Mouse (Mus musculus): Measurements from ENCODE around the gene Ndufb4. TPM values are rescaled to one million over a fixed set of nuclear protein-coding genes. Genes with fewer than 3 reads are reported as not detected.

The Ndufb4 gene
- polyA plus RNA-seq, 1 experiment from 2014 or later, result 49.1 TPM

GRCm38 (mm10) chr16:37665394-37665935 lies 11.2 kb upstream of the Ndufb4 start:
- H3K4me1 ChIP-seq (ENCODE audit: control insufficient read depth, insufficient read depth, low read length), result peaks cover 6% of the 10 kb centered on the region; the same call in 1 of the 2 replicates
- H3K36me3 ChIP-seq (ENCODE audit: control insufficient read depth, insufficient read depth, low read length), result no peaks in the 10 kb centered on the region
- H3K9ac ChIP-seq (ENCODE audit: low read depth, low read length), result no peak overlapping the region
- no peaks in the 10 kb centered on the region for H3K27me3 ChIP-seq (ENCODE audit: control insufficient read depth, insufficient read depth, low read depth, low read length)
- no peak for ATAC-seq
- no peak overlapping the region for H3K4me3 ChIP-seq (ENCODE audit: low read depth, low read length)
- WGBS, result 85% methylated on average over 5 of the region's 5 CpGs
- no peak overlapping the region for H3K27ac ChIP-seq (ENCODE audit: low read length)
- no peak overlapping the region for H3K4me2 ChIP-seq (ENCODE audit: low read length)
- no peaks in the 10 kb centered on the region for H3K9me3 ChIP-seq (replicated peaks; ENCODE audit: control insufficient read depth, low read length, poor library complexity, severe bottlenecking)

- H3K9me3 ChIP-seq (replicated peaks; ENCODE audit: control insufficient read depth, low read length, poor library complexity, severe bottlenecking), result no peaks in the 10 kb centered on the region
- WGBS, result 32% methylated on average over 9 of the region's 9 CpGs
- H3K4me1 ChIP-seq (ENCODE audit: control insufficient read depth, insufficient read depth, low read length), result peaks cover 6% of the 10 kb centered on the region; the same call in 1 of the 2 replicates
- peak overlapping the region; percentile 61 for H3K27ac ChIP-seq (ENCODE audit: low read length)
- peak; percentile 63; the same call in 1 of the 2 replicates for ATAC-seq
- H3K27me3 ChIP-seq (ENCODE audit: control insufficient read depth, insufficient read depth, low read depth, low read length), result no peaks in the 10 kb centered on the region
- no peak overlapping the region for H3K4me3 ChIP-seq (ENCODE audit: low read depth, low read length)
- H3K36me3 ChIP-seq (ENCODE audit: control insufficient read depth, insufficient read depth, low read length), result no peaks in the 10 kb centered on the region
- H3K9ac ChIP-seq (ENCODE audit: low read depth, low read length), result no peak overlapping the region
- H3K4me2 ChIP-seq (ENCODE audit: low read length), result no peak overlapping the region
These were observed 9.6 kb upstream of the Ndufb4 start for GRCm38 (mm10) chr16:37663643-37664459.

- Histone ChIP-seq H3K9me3 (replicated peaks; ENCODE audit: control insufficient read depth, low read length, poor library complexity, severe bottlenecking) (no peaks in the 10 kb centered on the region), H3K27ac (ENCODE audit: low read length) (no peak overlapping the region), H3K9ac (ENCODE audit: low read depth, low read length) (no peak overlapping the region), H3K36me3 (ENCODE audit: control insufficient read depth, insufficient read depth, low read length) (no peaks in the 10 kb centered on the region), H3K4me3 (ENCODE audit: low read depth, low read length) (no peak overlapping the region), H3K4me2 (ENCODE audit: low read length) (no peak overlapping the region), H3K27me3 (ENCODE audit: control insufficient read depth, insufficient read depth, low read depth, low read length) (no peaks in the 10 kb centered on the region), H3K4me1 (ENCODE audit: control insufficient read depth, insufficient read depth, low read length) (peaks cover 26% of the 10 kb centered on the region)
- 15% methylated on average over 7 of the region's 7 CpGs for WGBS
- no peak for ATAC-seq
These were observed 2.5 kb upstream of the Ndufb4 start for GRCm38 (mm10) chr16:37656796-37657195.

GRCm38 (mm10) chr16:37655756-37656347 lies 1.6 kb upstream of the Ndufb4 start:
- 9% methylated on average over 4 of the region's 4 CpGs for WGBS
- H3K9me3 ChIP-seq (replicated peaks; ENCODE audit: control insufficient read depth, low read length, poor library complexity, severe bottlenecking), result no peaks in the 10 kb centered on the region
- H3K4me1 ChIP-seq (ENCODE audit: control insufficient read depth, insufficient read depth, low read length), result peaks cover 26% of the 10 kb centered on the region
- H3K27ac ChIP-seq (ENCODE audit: low read length), result peak overlapping the region; percentile 61; the same call in 1 of the 2 replicates
- 0 out of 2 replicates have a peak, but pooled peaks have one; percentile 22 for ATAC-seq
- H3K27me3 ChIP-seq (ENCODE audit: control insufficient read depth, insufficient read depth, low read depth, low read length), result no peaks in the 10 kb centered on the region
- no peak overlapping the region for H3K4me3 ChIP-seq (ENCODE audit: low read depth, low read length)
- H3K4me2 ChIP-seq (ENCODE audit: low read length), result no peak overlapping the region
- no peaks in the 10 kb centered on the region for H3K36me3 ChIP-seq (ENCODE audit: control insufficient read depth, insufficient read depth, low read length)
- no peak overlapping the region for H3K9ac ChIP-seq (ENCODE audit: low read depth, low read length)

GRCm38 (mm10) chr16:37654831-37655455 lies 690 bp upstream of the Ndufb4 start:
- H3K9me3 ChIP-seq (replicated peaks; ENCODE audit: control insufficient read depth, low read length, poor library complexity, severe bottlenecking), result no peaks in the 10 kb centered on the region
- peak overlapping the region; percentile 87; the same call in 1 of the 2 replicates for H3K4me3 ChIP-seq (ENCODE audit: low read depth, low read length)
- WGBS, result 57% methylated on average over 4 of the region's 4 CpGs
- H3K36me3 ChIP-seq (ENCODE audit: control insufficient read depth, insufficient read depth, low read length), result no peaks in the 10 kb centered on the region
- H3K27ac ChIP-seq (ENCODE audit: low read length), result peak overlapping the region; percentile 65
- peak overlapping the region; percentile 58 for H3K4me2 ChIP-seq (ENCODE audit: low read length)
- no peak overlapping the region for H3K9ac ChIP-seq (ENCODE audit: low read depth, low read length)
- peaks cover 26% of the 10 kb centered on the region for H3K4me1 ChIP-seq (ENCODE audit: control insufficient read depth, insufficient read depth, low read length)
- ATAC-seq, result peak; percentile 2
- no peaks in the 10 kb centered on the region for H3K27me3 ChIP-seq (ENCODE audit: control insufficient read depth, insufficient read depth, low read depth, low read length)

GRCm38 (mm10) chr16:37653058-37653457 lies 1.2 kb downstream of the Ndufb4 start:
- Histone ChIP-seq H3K27me3 (ENCODE audit: control insufficient read depth, insufficient read depth, low read depth, low read length) (no peaks in the 10 kb centered on the region), H3K27ac (ENCODE audit: low read length) (no peak overlapping the region), H3K9ac (ENCODE audit: low read depth, low read length) (0 out of 2 replicates have a peak overlapping the region, but pooled peaks have one; percentile 34), H3K9me3 (replicated peaks; ENCODE audit: control insufficient read depth, low read length, poor library complexity, severe bottlenecking) (no peaks in the 10 kb centered on the region), H3K4me1 (ENCODE audit: control insufficient read depth, insufficient read depth, low read length) (peaks cover 26% of the 10 kb centered on the region), H3K4me3 (ENCODE audit: low read depth, low read length) (peak overlapping the region; percentile 87), H3K4me2 (ENCODE audit: low read length) (peak overlapping the region; percentile 76), H3K36me3 (ENCODE audit: control insufficient read depth, insufficient read depth, low read length) (peaks cover 1% of the 10 kb centered on the region; the same call in 1 of the 2 replicates)
- 86% methylated on average over 1 of the region's 1 CpGs for WGBS
- ATAC-seq, result no peak

- Histone ChIP-seq H3K27ac (ENCODE audit: low read length) (no peak overlapping the region), H3K9ac (ENCODE audit: low read depth, low read length) (no peak overlapping the region), H3K36me3 (ENCODE audit: control insufficient read depth, insufficient read depth, low read length) (peaks cover 2% of the 10 kb centered on the region; the same call in 1 of the 2 replicates), H3K4me1 (ENCODE audit: control insufficient read depth, insufficient read depth, low read length) (peaks cover 26% of the 10 kb centered on the region), H3K9me3 (replicated peaks; ENCODE audit: control insufficient read depth, low read length, poor library complexity, severe bottlenecking) (no peaks in the 10 kb centered on the region), H3K4me3 (ENCODE audit: low read depth, low read length) (no peak overlapping the region), H3K27me3 (ENCODE audit: control insufficient read depth, insufficient read depth, low read depth, low read length) (no peaks in the 10 kb centered on the region), H3K4me2 (ENCODE audit: low read length) (peak overlapping the region; percentile 17)
- no peak for ATAC-seq
- 90% methylated on average over 5 of the region's 5 CpGs for WGBS
These were observed 1.6 kb downstream of the Ndufb4 start for GRCm38 (mm10) chr16:37652654-37653053.

GRCm38 (mm10) chr16:37651467-37651866 lies 2.8 kb downstream of the Ndufb4 start:
- peaks cover 11% of the 10 kb centered on the region for H3K36me3 ChIP-seq (ENCODE audit: control insufficient read depth, insufficient read depth, low read length)
- H3K4me2 ChIP-seq (ENCODE audit: low read length), result no peak overlapping the region
- WGBS, result 95% methylated on average over 5 of the region's 5 CpGs
- no peak for ATAC-seq
- H3K9ac ChIP-seq (ENCODE audit: low read depth, low read length), result no peak overlapping the region
- no peaks in the 10 kb centered on the region for H3K27me3 ChIP-seq (ENCODE audit: control insufficient read depth, insufficient read depth, low read depth, low read length)
- no peak overlapping the region for H3K4me3 ChIP-seq (ENCODE audit: low read depth, low read length)
- no peaks in the 10 kb centered on the region for H3K9me3 ChIP-seq (replicated peaks; ENCODE audit: control insufficient read depth, low read length, poor library complexity, severe bottlenecking)
- H3K27ac ChIP-seq (ENCODE audit: low read length), result no peak overlapping the region
- H3K4me1 ChIP-seq (ENCODE audit: control insufficient read depth, insufficient read depth, low read length), result peaks cover 23% of the 10 kb centered on the region

All from midbrain, embryonic 16.5 days (tissue).